ENCODE assay signal across 8 mouse cellular contexts in genomic region chr15:88889994-88890393, GRCm38 (mm10). TPM values are rescaled to one million over a fixed set of nuclear protein-coding genes. Genes with fewer than 3 reads are reported as not detected.
DNase-seq lines count a peak whose midpoint lies in the region; ATAC-seq and TF ChIP-seq lines count a peak whose summit lies in the region.

No protein-coding gene starts in this region.

- TF ChIP-seq POLR2A in kidney, adult 2 months (IDR thresholded peaks at IDR 0.05; ENCODE audit: low read depth, low read length), result no peak
- TF ChIP-seq POLR2A in cerebellum, adult 2 months (IDR thresholded peaks at IDR 0.05; ENCODE audit: borderline replicate concordance, insufficient read depth, low read length), result no peak

- no peak overlapping the region for H3K27ac ChIP-seq in kidney, embryonic 16.5 days (ENCODE audit: low read length)
- no peak overlapping the region for H3K27ac ChIP-seq in kidney, adult 2 months (ENCODE audit: insufficient read depth, low read depth, low read length)
- H3K27ac ChIP-seq in embryonic facial prominence, embryonic 14.5 days (replicated peaks; ENCODE audit: low read depth, low read length), result peak overlapping the region; percentile 46; the same call in 1 of the 2 replicates
- peak overlapping the region; percentile 64; the same call in 1 of the 2 replicates for H3K27ac ChIP-seq in hindbrain, postnatal 0 days
- H3K27ac ChIP-seq in midbrain, embryonic 15.5 days, result no peak overlapping the region
- H3K27ac ChIP-seq in cerebellum, adult 2 months (ENCODE audit: insufficient read depth, low read length), result no peak overlapping the region

- H3K9me3 ChIP-seq in kidney, embryonic 16.5 days (ENCODE audit: low read length), result no peaks in the 10 kb centered on the region
- H3K9me3 ChIP-seq in embryonic facial prominence, embryonic 14.5 days (ENCODE audit: control insufficient read depth, low read length), result no peaks in the 10 kb centered on the region
- H3K9me3 ChIP-seq in hindbrain, postnatal 0 days (ENCODE audit: low read length), result no peaks in the 10 kb centered on the region
- H3K9me3 ChIP-seq in midbrain, embryonic 15.5 days, result no peaks in the 10 kb centered on the region

- H3K36me3 ChIP-seq in kidney, embryonic 16.5 days (ENCODE audit: insufficient read depth, low read length), result no peaks in the 10 kb centered on the region
- H3K36me3 ChIP-seq in kidney, adult 2 months (ENCODE audit: control insufficient read depth, insufficient read depth, low read length), result no peaks in the 10 kb centered on the region
- no peaks in the 10 kb centered on the region for H3K36me3 ChIP-seq in embryonic facial prominence, embryonic 14.5 days (ENCODE audit: control insufficient read depth, insufficient read depth, low read length)
- no peaks in the 10 kb centered on the region for H3K36me3 ChIP-seq in hindbrain, postnatal 0 days (ENCODE audit: insufficient read depth, low read length)
- no peaks in the 10 kb centered on the region for H3K36me3 ChIP-seq in midbrain, embryonic 15.5 days (replicated peaks)

- H3K9ac ChIP-seq in kidney, embryonic 16.5 days (replicated peaks; ENCODE audit: low read length), result peak overlapping the region; percentile 71; the same call in 1 of the 2 replicates
- 0 out of 2 replicates have a peak overlapping the region, but pooled peaks have one; percentile 58 for H3K9ac ChIP-seq in embryonic facial prominence, embryonic 14.5 days (ENCODE audit: low read depth, low read length)
- H3K9ac ChIP-seq in hindbrain, postnatal 0 days (replicated peaks; ENCODE audit: low read length), result peak overlapping the region; percentile 68
- H3K9ac ChIP-seq in midbrain, embryonic 15.5 days, result no peak overlapping the region

- peak overlapping the region; percentile 57 for H3K4me3 ChIP-seq in kidney, embryonic 16.5 days (ENCODE audit: low read length)
- H3K4me3 ChIP-seq in kidney, adult 2 months (ENCODE audit: insufficient read depth, low read depth, low read length), result no peak overlapping the region
- peak overlapping the region; percentile 47 for H3K4me3 ChIP-seq in embryonic facial prominence, embryonic 14.5 days (ENCODE audit: low read depth, low read length)
- peak overlapping the region; percentile 46 for H3K4me3 ChIP-seq in hindbrain, postnatal 0 days (ENCODE audit: low read length)
- H3K4me3 ChIP-seq in midbrain, embryonic 15.5 days, result peak overlapping the region; percentile 51
- no peak overlapping the region for H3K4me3 ChIP-seq in cerebellum, adult 2 months (replicated peaks; ENCODE audit: insufficient read depth, low read depth, low read length)

- intact Hi-C loops in gastrocnemius, postnatal 14 days (cut with DNase I; ENCODE audit: low total_unique reads), result no loop called here

- ATAC-seq in kidney, embryonic 16.5 days (ENCODE audit: low FRiP score, low TSS enrichment), result no peak
- no peak for ATAC-seq in embryonic facial prominence, embryonic 14.5 days (ENCODE audit: low read depth)
- ATAC-seq in hindbrain, postnatal 0 days, result no peak
- ATAC-seq in midbrain, embryonic 15.5 days (replicated peaks), result no peak

- 82% methylated on average over 3 of the region's 3 CpGs for WGBS in kidney, embryonic 16.5 days
- 98% methylated on average over 3 of the region's 3 CpGs for WGBS in kidney, adult 2 months
- 85% methylated on average over 3 of the region's 3 CpGs for WGBS in embryonic facial prominence, embryonic 14.5 days
- 80% methylated on average over 3 of the region's 3 CpGs for WGBS in hindbrain, postnatal 0 days
- 67% methylated on average over 3 of the region's 3 CpGs for WGBS in midbrain, embryonic 15.5 days
- 93% methylated on average over 3 of the region's 3 CpGs for WGBS in cerebellum, adult 2 months

- no peaks in the 10 kb centered on the region for H3K27me3 ChIP-seq in kidney, embryonic 16.5 days (ENCODE audit: insufficient read depth, low read length)
- H3K27me3 ChIP-seq in kidney, adult 2 months (replicated peaks; ENCODE audit: control insufficient read depth, insufficient read depth, low read length), result no peaks in the 10 kb centered on the region
- H3K27me3 ChIP-seq in embryonic facial prominence, embryonic 14.5 days (replicated peaks; ENCODE audit: control insufficient read depth, insufficient read depth, low read length), result no peaks in the 10 kb centered on the region
- H3K27me3 ChIP-seq in hindbrain, postnatal 0 days (ENCODE audit: insufficient read depth, low read length), result no peaks in the 10 kb centered on the region
- 0 out of 2 replicates have a peak, but pooled peaks cover 5% of the 10 kb centered on the region for H3K27me3 ChIP-seq in midbrain, embryonic 15.5 days (replicated peaks)
- H3K27me3 ChIP-seq in cerebellum, adult 2 months (ENCODE audit: control insufficient read depth, insufficient read depth, low read length), result no peaks in the 10 kb centered on the region

- peaks cover 3% of the 10 kb centered on the region for H3K4me1 ChIP-seq in kidney, embryonic 16.5 days (ENCODE audit: insufficient read depth, low read length)
- peaks cover 6% of the 10 kb centered on the region; the same call in 1 of the 2 replicates for H3K4me1 ChIP-seq in kidney, adult 2 months (ENCODE audit: control insufficient read depth, insufficient read depth, low read length)
- peaks cover 3% of the 10 kb centered on the region for H3K4me1 ChIP-seq in embryonic facial prominence, embryonic 14.5 days (ENCODE audit: control insufficient read depth, insufficient read depth, low read length)
- H3K4me1 ChIP-seq in hindbrain, postnatal 0 days (ENCODE audit: insufficient read depth, low read length), result peaks cover 5% of the 10 kb centered on the region; the same call in 1 of the 2 replicates
- H3K4me1 ChIP-seq in midbrain, embryonic 15.5 days, result peaks cover 11% of the 10 kb centered on the region
- H3K4me1 ChIP-seq in cerebellum, adult 2 months (ENCODE audit: control insufficient read depth, insufficient read depth, low read length), result peaks cover 5% of the 10 kb centered on the region; the same call in 1 of the 2 replicates

- peak overlapping the region; percentile 98 for H3K4me2 ChIP-seq in kidney, embryonic 16.5 days (replicated peaks; ENCODE audit: low read depth, low read length)
- H3K4me2 ChIP-seq in embryonic facial prominence, embryonic 14.5 days (ENCODE audit: low read depth, low read length), result peak overlapping the region; percentile 94
- peak overlapping the region; percentile 87 for H3K4me2 ChIP-seq in hindbrain, postnatal 0 days (ENCODE audit: low read depth, low read length)
- H3K4me2 ChIP-seq in midbrain, embryonic 15.5 days, result peak overlapping the region; percentile 96

- TF ChIP-seq CTCF in kidney, adult 2 months (conservative IDR thresholded peaks at IDR 0.05; ENCODE audit: insufficient read depth, insufficient read length, low read depth, low read length), result no peak
- peak; percentile 17; the same call in 1 of the 2 replicates for TF ChIP-seq CTCF in hindbrain, postnatal 0 days (IDR thresholded peaks at IDR 0.05; ENCODE audit: low read depth)
- no peak for TF ChIP-seq CTCF in cerebellum, adult 2 months (IDR thresholded peaks at IDR 0.05; ENCODE audit: borderline replicate concordance, insufficient read depth, low read depth, low read length)

- DNase-seq in kidney, adult 2 months, result no peak
- no peak for DNase-seq in embryonic facial prominence, embryonic 14.5 days (ENCODE audit: low spot score)
- peak; percentile 47 for DNase-seq in hindbrain, postnatal 0 days (ENCODE audit: low spot score)
- no peak for DNase-seq in gastrocnemius, postnatal 4 days (ENCODE audit: low spot score in 2 of 2)
- no peak for DNase-seq in cerebellum, adult 2 months
- DNase-seq in gastrocnemius, postnatal 14 days, result no peak

RNA-seq across cellular contexts. Expression of gene Pim3, which starts 28.0 kb away (rescaled TPM):
- 59.6 and 77.7 TPM in 2 replicates for polyA plus RNA-seq in kidney, embryonic 16.5 days (2015; fragmentation: Nextera tagmentation; extraction: Ambion mirVana)
- 78.5 and 85.8 TPM in 2 replicates for polyA plus RNA-seq in kidney, adult 2 months (2012; rRNA removed)
- 38.6 and 45.1 TPM in 2 replicates for polyA plus RNA-seq in embryonic facial prominence, embryonic 14.5 days (2014; fragmentation: Nextera tagmentation; extraction: Ambion mirVana)
- 98.0 and 104 TPM in 2 replicates for total RNA-seq in hindbrain, postnatal 0 days (2014; rRNA removed)
- polyA plus RNA-seq in hindbrain, postnatal 0 days (2015; fragmentation: Nextera tagmentation; extraction: Ambion mirVana), result 69.8 TPM in 2 replicates
- polyA plus RNA-seq in midbrain, embryonic 15.5 days (2015; fragmentation: Nextera tagmentation; extraction: Ambion mirVana), result 69.0 and 72.4 TPM in 2 replicates
- 10 to 100 TPM; 18.5 to 21.0 TPM for total RNA-seq in gastrocnemius, postnatal 4 days (2021)
- 23.4 and 24.2 TPM in 2 replicates for polyA plus RNA-seq in cerebellum, adult 2 months (2012; rRNA removed)
- total RNA-seq in gastrocnemius, postnatal 14 days (2021), result 10 to 100 TPM; 13.4 to 26.0 TPM

Comparison
In these comparisons a context has a peak if more than half of its experiments do, and no peak if none do; other contexts are left out.
1. H3K4me3 ChIP-seq: peak in kidney, embryonic 16.5 days (single experiment), embryonic facial prominence, embryonic 14.5 days (single experiment), hindbrain, postnatal 0 days (single experiment) and midbrain, embryonic 15.5 days (single experiment); none in kidney, adult 2 months (single experiment) and cerebellum, adult 2 months (single experiment).
2. H3K27ac ChIP-seq: peak in embryonic facial prominence, embryonic 14.5 days (single experiment) and hindbrain, postnatal 0 days (single experiment); none in kidney, embryonic 16.5 days (single experiment), kidney, adult 2 months (single experiment), midbrain, embryonic 15.5 days (single experiment) and cerebellum, adult 2 months (single experiment).
3. Peak in every context shown above with its lines, with median percentiles within 50 percentile points of each other: H3K4me2 ChIP-seq.